Mouse (Mus musculus): Measurements from ENCODE around the gene Srcin1. TPM values are rescaled to one million over a fixed set of nuclear protein-coding genes. Genes with fewer than 3 reads are reported as not detected.

The Srcin1 gene
- polyA plus RNA-seq, 1 experiment from 2014 or later, result 0.06 TPM

- H3K9ac ChIP-seq, result no peak overlapping the region
- peak; percentile 71 for ATAC-seq (replicated peaks; ENCODE audit: insufficient number of reproducible peaks, insufficient read depth, low FRiP score, low read depth)
- H3K4me1 ChIP-seq (replicated peaks), result peaks cover 30% of the 10 kb centered on the region
- H3K36me3 ChIP-seq, result no peaks in the 10 kb centered on the region
- no peak overlapping the region for H3K4me2 ChIP-seq
- H3K27me3 ChIP-seq, result peaks cover 85% of the 10 kb centered on the region
- WGBS, result 5% methylated on average over 8 of the region's 8 CpGs
- H3K27ac ChIP-seq, result no peak overlapping the region
- H3K4me3 ChIP-seq, result no peak overlapping the region
- no peaks in the 10 kb centered on the region for H3K9me3 ChIP-seq (replicated peaks)
These were observed 7.3 kb downstream of the Srcin1 start for GRCm38 (mm10) chr11:97568729-97569128.

DNA sequence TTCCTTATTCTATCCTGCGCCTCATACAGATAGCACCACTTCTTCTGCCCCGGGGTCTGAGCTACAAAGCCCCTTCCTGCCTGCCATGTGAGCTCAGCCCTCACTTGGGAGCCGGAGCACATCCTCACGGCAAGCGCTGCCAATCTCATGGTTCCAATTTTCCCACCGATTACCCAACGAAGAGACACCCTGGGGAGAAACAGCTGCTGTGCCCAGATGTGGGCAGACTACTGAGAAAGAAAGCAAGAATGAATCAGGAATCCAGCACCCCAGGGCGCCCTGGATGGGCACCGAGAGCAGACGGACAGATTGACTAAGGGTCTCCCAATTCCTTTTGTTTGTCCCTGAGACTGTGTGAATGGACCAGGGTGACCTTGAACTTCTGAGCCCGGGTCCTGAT is 8.5 kb downstream of the Srcin1 start:
- H3K9ac ChIP-seq, result no peak overlapping the region
- no peak overlapping the region for H3K4me2 ChIP-seq
- no peaks in the 10 kb centered on the region for H3K36me3 ChIP-seq
- H3K4me1 ChIP-seq (replicated peaks), result peaks cover 29% of the 10 kb centered on the region
- WGBS, result 23% methylated on average over 11 of the region's 11 CpGs
- H3K27ac ChIP-seq, result no peak overlapping the region
- ATAC-seq (replicated peaks; ENCODE audit: insufficient number of reproducible peaks, insufficient read depth, low FRiP score, low read depth), result no peak
- H3K4me3 ChIP-seq, result no peak overlapping the region
- H3K9me3 ChIP-seq (replicated peaks), result no peaks in the 10 kb centered on the region
- H3K27me3 ChIP-seq, result peaks cover 79% of the 10 kb centered on the region

DNA sequence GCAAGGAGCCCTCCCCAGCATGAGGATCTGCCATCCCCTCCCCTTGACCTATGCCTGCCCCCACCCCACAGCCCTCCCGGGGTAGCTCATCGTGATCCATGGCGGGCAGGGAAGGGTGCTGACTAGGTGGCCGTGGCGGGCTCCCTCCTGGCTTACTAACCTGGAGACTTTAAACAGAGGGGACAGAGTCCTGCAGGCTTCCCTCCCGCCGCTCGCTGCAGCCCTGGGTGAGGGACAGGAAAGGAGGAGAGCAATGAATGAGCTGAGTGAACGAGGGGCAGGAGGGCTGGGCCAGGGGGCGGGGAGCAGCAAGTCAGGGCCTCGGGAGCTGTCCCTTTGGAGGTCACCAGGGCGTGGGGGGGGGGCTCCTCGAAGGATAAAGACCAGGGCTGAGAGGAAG is 9.4 kb downstream of the Srcin1 start:
- WGBS, result 5% methylated on average over 13 of the region's 13 CpGs
- H3K27me3 ChIP-seq, result peaks cover 77% of the 10 kb centered on the region
- H3K9ac ChIP-seq, result no peak overlapping the region
- H3K4me3 ChIP-seq, result no peak overlapping the region
- no peaks in the 10 kb centered on the region for H3K36me3 ChIP-seq
- no peaks in the 10 kb centered on the region for H3K9me3 ChIP-seq (replicated peaks)
- H3K27ac ChIP-seq, result no peak overlapping the region
- H3K4me2 ChIP-seq, result no peak overlapping the region
- H3K4me1 ChIP-seq (replicated peaks), result peaks cover 29% of the 10 kb centered on the region
- no peak for ATAC-seq (replicated peaks; ENCODE audit: insufficient number of reproducible peaks, insufficient read depth, low FRiP score, low read depth)

DNA sequence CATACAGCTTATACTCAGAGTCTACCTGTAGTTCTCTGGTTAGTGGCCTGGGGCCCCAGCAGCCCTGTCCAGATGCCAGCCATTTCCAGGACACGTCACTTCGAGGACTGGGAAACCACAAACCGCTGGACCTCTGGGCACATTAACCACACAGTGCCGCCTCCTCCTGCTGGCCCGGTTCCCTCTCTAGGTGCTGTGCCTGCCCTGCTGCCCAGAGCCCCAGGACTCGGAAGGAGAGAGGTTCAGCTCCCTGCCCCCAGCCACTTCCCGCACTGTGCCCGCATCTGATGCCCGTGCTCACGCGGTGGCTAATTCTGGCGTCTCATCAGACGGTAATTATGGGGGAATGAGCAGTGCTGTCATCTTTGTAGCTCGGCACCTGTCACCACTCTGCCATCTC is 12.3 kb downstream of the Srcin1 start:
- Histone ChIP-seq H3K4me1 (replicated peaks) (peaks cover 11% of the 10 kb centered on the region), H3K4me2 (no peak overlapping the region), H3K4me3 (no peak overlapping the region), H3K9ac (no peak overlapping the region), H3K36me3 (no peaks in the 10 kb centered on the region), H3K27ac (no peak overlapping the region), H3K9me3 (replicated peaks) (no peaks in the 10 kb centered on the region), H3K27me3 (peaks cover 79% of the 10 kb centered on the region)
- WGBS, result 40% methylated on average over 14 of the region's 14 CpGs
- no peak for ATAC-seq (replicated peaks; ENCODE audit: insufficient number of reproducible peaks, insufficient read depth, low FRiP score, low read depth)

DNA sequence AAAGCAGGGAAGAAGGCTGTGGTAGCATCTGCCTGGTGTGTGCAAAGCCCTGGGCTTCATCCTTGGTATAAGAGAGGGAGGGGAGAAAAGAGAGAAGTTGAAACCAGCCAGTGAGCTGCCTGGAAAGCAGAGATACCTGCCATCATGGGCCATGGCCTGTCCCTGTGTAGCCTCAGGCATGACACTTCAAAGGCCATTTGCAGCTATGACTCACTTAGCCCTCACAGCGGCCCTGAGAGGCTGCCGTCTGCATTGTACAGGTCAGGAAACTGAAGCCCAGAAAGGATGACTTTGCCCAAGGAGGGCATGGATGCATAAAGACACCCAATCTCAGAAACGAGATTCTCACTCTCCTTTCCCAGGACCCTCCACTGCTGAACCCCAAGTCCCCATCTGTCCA is 13.4 kb downstream of the Srcin1 start:
- Histone ChIP-seq H3K4me1 (replicated peaks) (peaks cover 7% of the 10 kb centered on the region; the same call in 1 of the 2 replicates), H3K36me3 (no peaks in the 10 kb centered on the region), H3K27me3 (peaks cover 85% of the 10 kb centered on the region), H3K9ac (no peak overlapping the region), H3K9me3 (replicated peaks) (no peaks in the 10 kb centered on the region), H3K4me2 (no peak overlapping the region), H3K4me3 (no peak overlapping the region), H3K27ac (no peak overlapping the region)
- WGBS, result 24% methylated on average over 3 of the region's 3 CpGs
- ATAC-seq (replicated peaks; ENCODE audit: insufficient number of reproducible peaks, insufficient read depth, low FRiP score, low read depth), result no peak; the same call in 1 of the 2 replicates

- H3K4me1 ChIP-seq (replicated peaks), result peaks cover 4% of the 10 kb centered on the region; the same call in 1 of the 2 replicates
These were observed 15.6 kb downstream of the Srcin1 start for GRCm38 (mm10) chr11:97560210-97560963.

DNA sequence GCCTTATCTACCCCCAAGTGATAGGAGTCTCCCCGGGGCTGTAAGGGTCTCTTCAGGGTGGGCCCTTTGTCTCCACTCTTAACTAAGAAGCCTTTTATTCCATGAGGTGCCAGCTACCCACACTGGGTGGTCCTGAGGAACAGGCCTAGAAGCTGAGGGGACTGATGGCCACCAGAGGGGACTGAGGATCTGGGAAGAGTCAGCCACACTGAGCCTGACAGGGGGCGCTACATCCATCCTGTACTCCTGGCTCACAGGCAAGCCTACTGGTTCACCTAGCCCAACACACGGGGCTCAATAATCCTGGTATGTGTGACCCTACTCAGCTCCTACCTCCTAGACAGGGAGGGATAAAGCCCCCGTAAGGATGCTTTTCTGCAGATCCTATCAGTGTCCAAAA is 16.4 kb downstream of the Srcin1 start:
- no peaks in the 10 kb centered on the region for H3K36me3 ChIP-seq
- no peak for ATAC-seq (replicated peaks; ENCODE audit: insufficient number of reproducible peaks, insufficient read depth, low FRiP score, low read depth)
- no peak overlapping the region for H3K9ac ChIP-seq
- 42% methylated on average over 4 of the region's 4 CpGs for WGBS
- no peak overlapping the region for H3K4me2 ChIP-seq
- H3K9me3 ChIP-seq (replicated peaks), result no peaks in the 10 kb centered on the region
- H3K4me1 ChIP-seq (replicated peaks), result peaks cover 4% of the 10 kb centered on the region; the same call in 1 of the 2 replicates
- H3K4me3 ChIP-seq, result no peak overlapping the region
- peaks cover 68% of the 10 kb centered on the region for H3K27me3 ChIP-seq
- H3K27ac ChIP-seq, result no peak overlapping the region

More at GRCm38 (mm10) chr11:97560210-97560963, 15.6 kb downstream of the Srcin1 start:
- no peak for ATAC-seq (replicated peaks; ENCODE audit: insufficient number of reproducible peaks, insufficient read depth, low FRiP score, low read depth)
- Histone ChIP-seq H3K36me3 (no peaks in the 10 kb centered on the region), H3K27ac (no peak overlapping the region), H3K9me3 (replicated peaks) (no peaks in the 10 kb centered on the region), H3K4me3 (no peak overlapping the region), H3K27me3 (peaks cover 72% of the 10 kb centered on the region), H3K4me2 (no peak overlapping the region), H3K9ac (no peak overlapping the region)
- 41% methylated on average over 17 of the region's 17 CpGs for WGBS

- no peak for ATAC-seq (replicated peaks; ENCODE audit: insufficient number of reproducible peaks, insufficient read depth, low FRiP score, low read depth)
- Histone ChIP-seq H3K4me1 (replicated peaks) (peaks cover 4% of the 10 kb centered on the region; the same call in 1 of the 2 replicates), H3K4me3 (no peak overlapping the region), H3K9me3 (replicated peaks) (no peaks in the 10 kb centered on the region), H3K4me2 (no peak overlapping the region), H3K9ac (no peak overlapping the region), H3K27me3 (peaks cover 74% of the 10 kb centered on the region), H3K27ac (no peak overlapping the region), H3K36me3 (no peaks in the 10 kb centered on the region)
- WGBS, result 77% methylated on average over 4 of the region's 4 CpGs
These were observed 18.1 kb downstream of the Srcin1 start for GRCm38 (mm10) chr11:97557885-97558284.

DNA sequence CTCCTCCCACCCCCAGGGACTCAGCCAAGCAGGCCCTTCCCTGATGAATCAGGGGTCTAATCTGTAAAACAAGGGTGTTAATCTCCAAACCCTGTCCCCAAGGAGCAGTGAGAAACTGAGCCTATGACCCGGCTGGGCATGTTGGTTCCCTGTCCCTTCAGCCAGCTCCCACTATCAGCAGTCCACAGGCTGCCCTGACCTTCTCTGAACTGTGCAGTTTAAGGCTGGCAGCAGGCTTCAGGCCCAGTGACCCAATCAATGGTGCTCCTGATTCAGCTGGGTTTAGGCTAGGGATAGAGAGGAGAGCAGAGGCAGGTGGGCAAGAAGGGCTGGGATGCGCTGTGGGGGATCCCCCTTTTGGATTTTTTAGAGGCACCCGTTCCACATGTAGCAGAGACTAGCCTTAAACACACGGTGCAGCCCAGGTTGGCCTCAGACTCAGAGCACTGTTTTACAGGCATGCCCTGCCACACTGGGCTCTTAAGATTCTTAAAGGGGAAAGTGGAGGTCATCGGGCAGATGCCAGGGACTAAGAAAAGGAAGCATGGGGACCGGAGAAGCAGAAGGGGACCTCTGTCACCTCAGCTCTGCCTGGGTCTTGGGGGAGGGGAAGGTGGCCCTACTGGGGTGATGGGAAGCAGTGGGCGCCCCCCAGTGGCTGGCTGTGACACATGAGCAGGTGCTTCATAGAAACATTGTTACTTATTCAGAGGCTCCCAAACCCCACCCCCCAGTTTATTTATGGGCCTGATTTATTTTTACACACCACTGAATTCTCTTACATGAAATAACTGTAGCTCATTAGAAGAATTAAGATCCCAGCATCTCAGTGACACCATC is 19.2 kb downstream of the Srcin1 start:
- Histone ChIP-seq H3K9me3 (replicated peaks) (no peaks in the 10 kb centered on the region), H3K27me3 (peaks cover 76% of the 10 kb centered on the region), H3K9ac (no peak overlapping the region), H3K4me3 (no peak overlapping the region), H3K27ac (no peak overlapping the region), H3K4me2 (no peak overlapping the region), H3K36me3 (no peaks in the 10 kb centered on the region), H3K4me1 (replicated peaks) (peaks cover 4% of the 10 kb centered on the region; the same call in 1 of the 2 replicates)
- ATAC-seq (replicated peaks; ENCODE audit: insufficient number of reproducible peaks, insufficient read depth, low FRiP score, low read depth), result no peak
- WGBS, result 24% methylated on average over 7 of the region's 7 CpGs

GRCm38 (mm10) chr11:97555144-97555543 is 20.8 kb downstream of the Srcin1 start:
- Histone ChIP-seq H3K9ac (no peak overlapping the region), H3K27ac (no peak overlapping the region), H3K36me3 (no peaks in the 10 kb centered on the region), H3K4me1 (replicated peaks) (peaks cover 4% of the 10 kb centered on the region; the same call in 1 of the 2 replicates), H3K4me2 (no peak overlapping the region), H3K9me3 (replicated peaks) (no peaks in the 10 kb centered on the region), H3K4me3 (no peak overlapping the region), H3K27me3 (peaks cover 77% of the 10 kb centered on the region)
- ATAC-seq (replicated peaks; ENCODE audit: insufficient number of reproducible peaks, insufficient read depth, low FRiP score, low read depth), result no peak
- 40% methylated on average over 6 of the region's 6 CpGs for WGBS

- WGBS, result 9% methylated on average over 8 of the region's 8 CpGs
- Histone ChIP-seq H3K27me3 (peaks cover 84% of the 10 kb centered on the region), H3K4me1 (replicated peaks) (peaks cover 5% of the 10 kb centered on the region), H3K27ac (no peak overlapping the region), H3K9ac (no peak overlapping the region), H3K4me2 (no peak overlapping the region), H3K36me3 (no peaks in the 10 kb centered on the region), H3K9me3 (replicated peaks) (no peaks in the 10 kb centered on the region), H3K4me3 (no peak overlapping the region)
- no peak for ATAC-seq (replicated peaks; ENCODE audit: insufficient number of reproducible peaks, insufficient read depth, low FRiP score, low read depth)
These were observed 23.8 kb downstream of the Srcin1 start for GRCm38 (mm10) chr11:97552151-97552550.
